Mouse (Mus musculus): Measurements from ENCODE around the gene Htra3. TPM values are rescaled to one million over a fixed set of nuclear protein-coding genes. Genes with fewer than 3 reads are reported as not detected.

Gene Htra3
- polyA plus RNA-seq, 1 experiment from 2014 or later: 40.5 TPM

GRCm38 (mm10) chr5:35670412-35670801 is 9.2 kb downstream of the Htra3 start:
- H3K9me3 ChIP-seq (ENCODE audit: low read length): no peaks in the 10 kb centered on the region
- ATAC-seq (peak; percentile 8), DNase-seq (ENCODE audit: low spot score) (peak; percentile 68)
- H3K4me3 ChIP-seq (ENCODE audit: low read depth, low read length): no peak overlapping the region
- 25% methylated on average over 6 of the region's 6 CpGs for WGBS
- no peak for TF ChIP-seq CTCF (IDR thresholded peaks at IDR 0.05)
- TF ChIP-seq EP300 (IDR thresholded peaks at IDR 0.05): no peak
- peak overlapping the region; percentile 19; the same call in 1 of the 2 replicates for H3K4me2 ChIP-seq (replicated peaks; ENCODE audit: low read depth, low read length)
- H3K4me1 ChIP-seq (ENCODE audit: insufficient read depth, low read depth, low read length): peaks cover 32% of the 10 kb centered on the region; the same call in 1 of the 2 replicates
- H3K27ac ChIP-seq (ENCODE audit: low read length): peak overlapping the region; percentile 79
- no peaks in the 10 kb centered on the region for H3K27me3 ChIP-seq (replicated peaks; ENCODE audit: insufficient read depth, low read length)
- H3K36me3 ChIP-seq (ENCODE audit: insufficient read depth, low read length): no peaks in the 10 kb centered on the region
- H3K9ac ChIP-seq (replicated peaks; ENCODE audit: low read depth): no peak overlapping the region

- peaks cover 32% of the 10 kb centered on the region; the same call in 1 of the 2 replicates for H3K4me1 ChIP-seq (ENCODE audit: insufficient read depth, low read depth, low read length)
- H3K36me3 ChIP-seq (ENCODE audit: insufficient read depth, low read length): no peaks in the 10 kb centered on the region
- no peaks in the 10 kb centered on the region for H3K9me3 ChIP-seq (ENCODE audit: low read length)
- no peak for ATAC-seq
- no peak overlapping the region for H3K4me3 ChIP-seq (ENCODE audit: low read depth, low read length)
- no peak overlapping the region for H3K9ac ChIP-seq (replicated peaks; ENCODE audit: low read depth)
- 30% methylated on average over 11 of the region's 11 CpGs for WGBS
- H3K27me3 ChIP-seq (replicated peaks; ENCODE audit: insufficient read depth, low read length): no peaks in the 10 kb centered on the region
- TF ChIP-seq EP300 (IDR thresholded peaks at IDR 0.05) (no peak), CTCF (IDR thresholded peaks at IDR 0.05) (no peak)
- DNase-seq (ENCODE audit: low spot score): peak; percentile 49
- H3K27ac ChIP-seq (ENCODE audit: low read length): peak overlapping the region; percentile 79
- peak overlapping the region; percentile 19; the same call in 1 of the 2 replicates for H3K4me2 ChIP-seq (replicated peaks; ENCODE audit: low read depth, low read length)
These were observed 9.7 kb downstream of the Htra3 start for GRCm38 (mm10) chr5:35669747-35670411.

- ATAC-seq: no peak
- Histone ChIP-seq H3K4me3 (ENCODE audit: low read depth, low read length) (no peak overlapping the region), H3K4me1 (ENCODE audit: insufficient read depth, low read depth, low read length) (0 out of 2 replicates have a peak, but pooled peaks cover 3% of the 10 kb centered on the region), H3K36me3 (ENCODE audit: insufficient read depth, low read length) (no peaks in the 10 kb centered on the region), H3K9me3 (ENCODE audit: low read length) (no peaks in the 10 kb centered on the region), H3K9ac (replicated peaks; ENCODE audit: low read depth) (no peak overlapping the region), H3K4me2 (replicated peaks; ENCODE audit: low read depth, low read length) (no peak overlapping the region), H3K27ac (ENCODE audit: low read length) (no peak overlapping the region), H3K27me3 (replicated peaks; ENCODE audit: insufficient read depth, low read length) (no peaks in the 10 kb centered on the region)
- WGBS: 88% methylated on average over 7 of the region's 7 CpGs
- no peak for TF ChIP-seq EP300 (IDR thresholded peaks at IDR 0.05)
- TF ChIP-seq CTCF (IDR thresholded peaks at IDR 0.05): no peak
- no peak for DNase-seq (ENCODE audit: low spot score)
These were observed 13.4 kb downstream of the Htra3 start for GRCm38 (mm10) chr5:35666152-35666551.

GRCm38 (mm10) chr5:35662021-35662545 is 17.5 kb downstream of the Htra3 start:
- ATAC-seq: 0 out of 2 replicates have a peak, but pooled peaks have one; percentile 23
- no peaks in the 10 kb centered on the region for H3K9me3 ChIP-seq (ENCODE audit: low read length)

GRCm38 (mm10) chr5:35661210-35661609 is 18.4 kb downstream of the Htra3 start:
- Histone ChIP-seq H3K4me1 (ENCODE audit: insufficient read depth, low read depth, low read length) (no peaks in the 10 kb centered on the region), H3K4me2 (replicated peaks; ENCODE audit: low read depth, low read length) (no peak overlapping the region), H3K27ac (ENCODE audit: low read length) (no peak overlapping the region), H3K9me3 (ENCODE audit: low read length) (no peaks in the 10 kb centered on the region), H3K9ac (replicated peaks; ENCODE audit: low read depth) (no peak overlapping the region), H3K36me3 (ENCODE audit: insufficient read depth, low read length) (no peaks in the 10 kb centered on the region), H3K27me3 (replicated peaks; ENCODE audit: insufficient read depth, low read length) (no peaks in the 10 kb centered on the region), H3K4me3 (ENCODE audit: low read depth, low read length) (no peak overlapping the region)
- no peak for TF ChIP-seq EP300 (IDR thresholded peaks at IDR 0.05)
- no peak for TF ChIP-seq CTCF (IDR thresholded peaks at IDR 0.05)
- 71% methylated on average over 6 of the region's 6 CpGs for WGBS
- ATAC-seq (no peak), DNase-seq (ENCODE audit: low spot score) (no peak)

More at GRCm38 (mm10) chr5:35662021-35662545, 17.5 kb downstream of the Htra3 start:
- Histone ChIP-seq H3K36me3 (ENCODE audit: insufficient read depth, low read length) (no peaks in the 10 kb centered on the region), H3K27ac (ENCODE audit: low read length) (no peak overlapping the region), H3K4me1 (ENCODE audit: insufficient read depth, low read depth, low read length) (no peaks in the 10 kb centered on the region), H3K4me3 (ENCODE audit: low read depth, low read length) (no peak overlapping the region), H3K9ac (replicated peaks; ENCODE audit: low read depth) (no peak overlapping the region), H3K4me2 (replicated peaks; ENCODE audit: low read depth, low read length) (no peak overlapping the region), H3K27me3 (replicated peaks; ENCODE audit: insufficient read depth, low read length) (no peaks in the 10 kb centered on the region)
- WGBS: 69% methylated on average over 9 of the region's 9 CpGs
- no peak for DNase-seq (ENCODE audit: low spot score)
- TF ChIP-seq CTCF (IDR thresholded peaks at IDR 0.05) (no peak), EP300 (IDR thresholded peaks at IDR 0.05) (no peak)

- Histone ChIP-seq H3K27me3 (replicated peaks; ENCODE audit: insufficient read depth, low read length) (no peaks in the 10 kb centered on the region), H3K36me3 (ENCODE audit: insufficient read depth, low read length) (no peaks in the 10 kb centered on the region), H3K9me3 (ENCODE audit: low read length) (no peaks in the 10 kb centered on the region), H3K9ac (replicated peaks; ENCODE audit: low read depth) (no peak overlapping the region), H3K27ac (ENCODE audit: low read length) (no peak overlapping the region), H3K4me3 (ENCODE audit: low read depth, low read length) (no peak overlapping the region), H3K4me1 (ENCODE audit: insufficient read depth, low read depth, low read length) (no peaks in the 10 kb centered on the region), H3K4me2 (replicated peaks; ENCODE audit: low read depth, low read length) (no peak overlapping the region)
- ATAC-seq (peak; percentile 28), DNase-seq (ENCODE audit: low spot score) (no peak)
- WGBS: 47% methylated on average over 3 of the region's 3 CpGs
- no peak for TF ChIP-seq EP300 (IDR thresholded peaks at IDR 0.05)
- no peak for TF ChIP-seq CTCF (IDR thresholded peaks at IDR 0.05)
These were observed 20.1 kb downstream of the Htra3 start for GRCm38 (mm10) chr5:35659503-35659902.

Data from lung, postnatal 0 days (tissue).